Mouse (Mus musculus) retina, postnatal 7 days (tissue): ENCODE data around the gene Olfr1162.
"Not testable (repeated sequence)": the region's sequence is repeated elsewhere in the genome, so short reads cannot be mapped to it uniquely, and the experiment has no call there.

Experiments
- DNase-seq: peaks from one replicate; pipeline ENCODE4 v3.0.0-alpha.2; 2012; ENCODE audit warnings: low read depth, low spot score

The Olfr1162 gene

GRCm38 (mm10) chr2:88051029-88051428, at the start of gene Olfr1162:
Olfr1162 (minus strand) TSS chr2:88051129.
- no peak for DNase-seq

DNA sequence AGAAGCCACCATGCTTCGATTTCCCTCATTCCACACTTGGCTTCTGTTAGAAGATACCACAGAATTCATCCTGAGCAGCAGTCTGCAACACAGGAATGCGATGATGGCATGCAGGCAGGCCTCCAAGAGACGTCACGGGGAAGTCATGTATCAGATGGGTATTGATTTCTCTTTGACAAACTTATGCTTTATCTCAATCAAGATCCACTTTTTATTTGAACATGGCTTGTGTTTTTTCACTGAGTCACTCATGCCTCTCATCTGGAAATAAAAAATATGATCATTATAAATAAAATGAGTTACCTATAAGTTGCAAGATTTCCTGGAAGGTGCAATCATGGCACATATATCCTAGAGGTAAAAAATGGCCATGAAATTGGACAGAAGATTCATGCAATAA, 42.9 kb upstream of the Olfr1162 start, which contains the start of gene Olfr1164:
TSS of gene Olfr1164 (minus strand) at position 101 of the 400 bp plus-strand sequence.
- DNase-seq: no peak

- no peak for DNase-seq
Measured at GRCm38 (mm10) chr2:88071730-88072129, 20.8 kb upstream of the Olfr1162 start, which contains the start of gene Olfr1163. Olfr1163 (minus strand) TSS chr2:88071830.

DNA sequence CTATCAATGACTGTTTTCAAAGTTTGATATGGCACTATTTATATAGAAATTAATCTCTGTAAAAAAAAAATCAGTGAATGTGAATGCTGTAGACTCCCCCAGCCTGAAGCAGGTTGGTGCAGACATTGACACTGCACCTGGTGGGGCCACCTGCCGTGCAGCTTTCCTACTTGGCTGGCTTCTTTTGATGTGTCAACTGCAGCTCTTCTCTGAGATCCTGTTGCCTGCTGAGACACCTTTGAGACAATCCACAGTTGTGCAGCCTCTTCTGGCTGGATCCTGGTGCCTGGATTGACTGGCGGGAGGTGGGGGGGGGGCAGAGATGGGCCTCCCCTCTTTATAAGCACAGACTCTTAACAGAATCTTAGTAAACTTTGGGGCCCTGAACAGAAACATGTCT, 12.7 kb upstream of the Olfr1162 start:
- DNase-seq: no peak

GRCm38 (mm10) chr2:88037599-88037998, 13.3 kb downstream of the Olfr1162 start, which contains the start of gene Olfr73:
Olfr73 (minus strand) TSS chr2:88037699.
- DNase-seq: no peak

- not testable (repeated sequence) for DNase-seq
Measured at GRCm38 (mm10) chr2:88022474-88022873, 28.5 kb downstream of the Olfr1162 start, which contains the start of gene Olfr1161. Olfr1161 (plus strand) TSS chr2:88022774.

DNA sequence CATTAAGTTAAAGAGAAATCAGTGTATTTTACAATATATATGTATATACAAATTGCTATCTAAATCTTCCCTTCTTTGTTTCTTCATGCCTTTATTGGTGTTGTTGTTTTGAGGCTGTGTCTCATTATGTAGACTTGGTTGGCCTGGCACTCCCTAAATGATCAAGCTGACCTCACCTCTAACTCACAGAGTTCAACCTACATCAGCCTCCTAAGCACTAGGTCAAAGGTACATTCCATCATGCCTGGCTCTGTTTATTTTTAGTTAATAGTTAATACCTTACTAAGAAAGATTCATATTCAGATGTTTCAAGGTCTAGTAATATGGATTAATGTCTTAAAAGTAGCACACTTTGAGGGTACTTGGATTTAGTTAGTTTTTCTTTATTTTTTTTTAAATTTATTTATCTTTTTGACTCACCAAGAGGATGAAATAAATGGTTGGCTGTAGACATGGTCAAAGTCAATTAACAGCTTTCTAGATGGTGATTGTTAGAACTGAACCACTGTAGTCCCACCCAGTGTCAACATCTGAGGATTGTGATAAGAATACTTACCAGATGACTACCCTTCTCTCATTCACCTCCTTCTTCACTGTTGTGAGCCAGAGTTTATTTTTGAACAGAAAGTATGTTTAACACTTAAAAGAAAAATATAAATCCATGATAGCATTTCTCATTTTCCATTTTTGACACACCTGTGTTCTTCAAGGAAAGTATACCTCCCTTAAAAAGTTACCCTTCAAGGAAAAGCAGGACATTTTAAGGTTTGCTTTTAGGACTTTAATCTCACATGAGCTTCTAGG, 43.2 kb downstream of the Olfr1162 start, which contains the start of gene Olfr1160:
TSS of gene Olfr1160 (minus strand) at position 754 of the 804 bp plus-strand sequence.
- no peak for DNase-seq
